Mouse (Mus musculus): ENCODE measurements around the gene 1600002K03Rik.

DNA sequence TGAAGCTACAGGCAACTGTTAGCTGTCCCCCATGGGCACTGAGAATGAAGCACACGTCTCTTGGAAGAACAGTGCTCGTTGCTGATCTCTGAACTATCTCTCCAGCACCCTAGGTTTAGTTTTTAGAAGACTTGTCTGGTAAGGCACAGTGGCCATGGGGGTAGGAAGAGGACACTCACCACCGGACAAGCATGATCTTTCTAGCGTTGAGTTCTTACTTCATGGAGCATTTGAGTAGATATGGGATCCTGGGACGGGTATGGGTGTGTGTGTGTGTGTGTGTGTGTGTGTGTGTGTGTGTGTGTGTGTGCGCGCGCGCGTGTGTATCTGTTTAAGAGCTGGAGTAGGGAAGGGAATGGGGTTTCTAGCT is 32.1 kb upstream of the 1600002K03Rik start, which contains the start of gene Cbarp:
- no peak for TF ChIP-seq GATA1 (IDR thresholded peaks at IDR 0.05; ENCODE audit: low read length)
- TF ChIP-seq TAL1 (IDR thresholded peaks at IDR 0.05; ENCODE audit: low read length), result no peak
